Mouse (Mus musculus): ENCODE results near the gene Rasal2. TPM values are rescaled to one million over a fixed set of nuclear protein-coding genes. Genes with fewer than 3 reads are reported as not detected.

Rasal2 gene
- polyA plus RNA-seq, 1 experiment from 2014 or later, result 11.1 TPM

- Histone ChIP-seq H3K9ac (replicated peaks; ENCODE audit: low read length) (no peak overlapping the region), H3K36me3 (replicated peaks; ENCODE audit: control insufficient read depth, insufficient read depth, low read depth, low read length) (no peaks in the 10 kb centered on the region), H3K27ac (replicated peaks; ENCODE audit: low read depth, low read length) (no peak overlapping the region), H3K27me3 (ENCODE audit: control insufficient read depth, insufficient read depth, low read length) (peaks cover 2% of the 10 kb centered on the region; the same call in 1 of the 2 replicates), H3K4me1 (ENCODE audit: control insufficient read depth, insufficient read depth, low read length) (no peaks in the 10 kb centered on the region; the same call in 1 of the 2 replicates), H3K4me2 (ENCODE audit: low read depth, low read length) (no peak overlapping the region), H3K9me3 (replicated peaks; ENCODE audit: control insufficient read depth, low read length) (no peaks in the 10 kb centered on the region), H3K4me3 (ENCODE audit: low read depth, low read length) (no peak overlapping the region)
- DNase-seq (ENCODE audit: low spot score) (no peak), ATAC-seq (replicated peaks; ENCODE audit: insufficient number of reproducible peaks, low FRiP score, low TSS enrichment, low read depth) (no peak)
- WGBS, result 51% methylated on average over 13 of the region's 13 CpGs
Measured at GRCm38 (mm10) chr1:157444632-157445300, 32.4 kb upstream of the Rasal2 start.

GRCm38 (mm10) chr1:157443723-157444561 is 31.5 kb upstream of the Rasal2 start:
- H3K4me1 ChIP-seq (ENCODE audit: control insufficient read depth, insufficient read depth, low read length), result no peaks in the 10 kb centered on the region; the same call in 1 of the 2 replicates
- no peaks in the 10 kb centered on the region for H3K36me3 ChIP-seq (replicated peaks; ENCODE audit: control insufficient read depth, insufficient read depth, low read depth, low read length)
- H3K27ac ChIP-seq (replicated peaks; ENCODE audit: low read depth, low read length), result no peak overlapping the region
- no peaks in the 10 kb centered on the region for H3K9me3 ChIP-seq (replicated peaks; ENCODE audit: control insufficient read depth, low read length)
- H3K27me3 ChIP-seq (ENCODE audit: control insufficient read depth, insufficient read depth, low read length), result no peaks in the 10 kb centered on the region
- H3K9ac ChIP-seq (replicated peaks; ENCODE audit: low read length), result 0 out of 2 replicates have a peak overlapping the region, but pooled peaks have one; percentile 26
- ATAC-seq (replicated peaks; ENCODE audit: insufficient number of reproducible peaks, low FRiP score, low TSS enrichment, low read depth) (no peak), DNase-seq (ENCODE audit: low spot score) (no peak)
- peak overlapping the region; percentile 26; the same call in 1 of the 2 replicates for H3K4me2 ChIP-seq (ENCODE audit: low read depth, low read length)
- no peak overlapping the region for H3K4me3 ChIP-seq (ENCODE audit: low read depth, low read length)
- 29% methylated on average over 19 of the region's 19 CpGs for WGBS

GRCm38 (mm10) chr1:157443026-157443722 is 30.8 kb upstream of the Rasal2 start:
- Histone ChIP-seq H3K4me1 (ENCODE audit: control insufficient read depth, insufficient read depth, low read length) (no peaks in the 10 kb centered on the region; the same call in 1 of the 2 replicates), H3K9ac (replicated peaks; ENCODE audit: low read length) (0 out of 2 replicates have a peak overlapping the region, but pooled peaks have one; percentile 26)
- DNase-seq (ENCODE audit: low spot score), result no peak

GRCm38 (mm10) chr1:157439973-157440641 is 27.7 kb upstream of the Rasal2 start:
- DNase-seq (ENCODE audit: low spot score), result peak; percentile 49
- Histone ChIP-seq H3K9ac (replicated peaks; ENCODE audit: low read length) (no peak overlapping the region), H3K4me3 (ENCODE audit: low read depth, low read length) (no peak overlapping the region), H3K27ac (replicated peaks; ENCODE audit: low read depth, low read length) (no peak overlapping the region), H3K4me1 (ENCODE audit: control insufficient read depth, insufficient read depth, low read length) (no peaks in the 10 kb centered on the region; the same call in 1 of the 2 replicates), H3K27me3 (ENCODE audit: control insufficient read depth, insufficient read depth, low read length) (no peaks in the 10 kb centered on the region), H3K4me2 (ENCODE audit: low read depth, low read length) (peak overlapping the region; percentile 30), H3K9me3 (replicated peaks; ENCODE audit: control insufficient read depth, low read length) (no peaks in the 10 kb centered on the region), H3K36me3 (replicated peaks; ENCODE audit: control insufficient read depth, insufficient read depth, low read depth, low read length) (no peaks in the 10 kb centered on the region)
- ATAC-seq (replicated peaks; ENCODE audit: insufficient number of reproducible peaks, low FRiP score, low TSS enrichment, low read depth), result peak; percentile 74
- 4% methylated on average over 14 of the region's 14 CpGs for WGBS

More at GRCm38 (mm10) chr1:157443026-157443722, 30.8 kb upstream of the Rasal2 start:
- Histone ChIP-seq H3K9me3 (replicated peaks; ENCODE audit: control insufficient read depth, low read length) (no peaks in the 10 kb centered on the region), H3K4me2 (ENCODE audit: low read depth, low read length) (peak overlapping the region; percentile 26; the same call in 1 of the 2 replicates), H3K27ac (replicated peaks; ENCODE audit: low read depth, low read length) (no peak overlapping the region), H3K36me3 (replicated peaks; ENCODE audit: control insufficient read depth, insufficient read depth, low read depth, low read length) (no peaks in the 10 kb centered on the region), H3K27me3 (ENCODE audit: control insufficient read depth, insufficient read depth, low read length) (no peaks in the 10 kb centered on the region), H3K4me3 (ENCODE audit: low read depth, low read length) (no peak overlapping the region)
- no peak for ATAC-seq (replicated peaks; ENCODE audit: insufficient number of reproducible peaks, low FRiP score, low TSS enrichment, low read depth)
- WGBS, result 10% methylated on average over 14 of the region's 14 CpGs

- Histone ChIP-seq H3K9me3 (replicated peaks; ENCODE audit: control insufficient read depth, low read length) (no peaks in the 10 kb centered on the region), H3K4me1 (ENCODE audit: control insufficient read depth, insufficient read depth, low read length) (no peaks in the 10 kb centered on the region; the same call in 1 of the 2 replicates), H3K9ac (replicated peaks; ENCODE audit: low read length) (no peak overlapping the region), H3K4me3 (ENCODE audit: low read depth, low read length) (no peak overlapping the region), H3K4me2 (ENCODE audit: low read depth, low read length) (no peak overlapping the region), H3K36me3 (replicated peaks; ENCODE audit: control insufficient read depth, insufficient read depth, low read depth, low read length) (no peaks in the 10 kb centered on the region), H3K27me3 (ENCODE audit: control insufficient read depth, insufficient read depth, low read length) (no peaks in the 10 kb centered on the region), H3K27ac (replicated peaks; ENCODE audit: low read depth, low read length) (no peak overlapping the region)
- ATAC-seq (replicated peaks; ENCODE audit: insufficient number of reproducible peaks, low FRiP score, low TSS enrichment, low read depth) (no peak), DNase-seq (ENCODE audit: low spot score) (no peak)
- WGBS, result 85% methylated on average over 4 of the region's 4 CpGs
Measured at GRCm38 (mm10) chr1:157439101-157439500, 26.7 kb upstream of the Rasal2 start.

GRCm38 (mm10) chr1:157438290-157438689 is 25.9 kb upstream of the Rasal2 start:
- 93% methylated on average over 2 of the region's 2 CpGs for WGBS
- Histone ChIP-seq H3K4me3 (ENCODE audit: low read depth, low read length) (no peak overlapping the region), H3K27me3 (ENCODE audit: control insufficient read depth, insufficient read depth, low read length) (no peaks in the 10 kb centered on the region), H3K9ac (replicated peaks; ENCODE audit: low read length) (no peak overlapping the region), H3K9me3 (replicated peaks; ENCODE audit: control insufficient read depth, low read length) (no peaks in the 10 kb centered on the region), H3K27ac (replicated peaks; ENCODE audit: low read depth, low read length) (no peak overlapping the region), H3K4me2 (ENCODE audit: low read depth, low read length) (no peak overlapping the region), H3K36me3 (replicated peaks; ENCODE audit: control insufficient read depth, insufficient read depth, low read depth, low read length) (no peaks in the 10 kb centered on the region), H3K4me1 (ENCODE audit: control insufficient read depth, insufficient read depth, low read length) (no peaks in the 10 kb centered on the region; the same call in 1 of the 2 replicates)
- DNase-seq (ENCODE audit: low spot score) (no peak), ATAC-seq (replicated peaks; ENCODE audit: insufficient number of reproducible peaks, low FRiP score, low TSS enrichment, low read depth) (no peak)

- Histone ChIP-seq H3K27ac (replicated peaks; ENCODE audit: low read depth, low read length) (no peak overlapping the region), H3K27me3 (ENCODE audit: control insufficient read depth, insufficient read depth, low read length) (no peaks in the 10 kb centered on the region), H3K4me1 (ENCODE audit: control insufficient read depth, insufficient read depth, low read length) (no peaks in the 10 kb centered on the region; the same call in 1 of the 2 replicates), H3K9me3 (replicated peaks; ENCODE audit: control insufficient read depth, low read length) (no peaks in the 10 kb centered on the region), H3K4me2 (ENCODE audit: low read depth, low read length) (no peak overlapping the region), H3K4me3 (ENCODE audit: low read depth, low read length) (no peak overlapping the region), H3K36me3 (replicated peaks; ENCODE audit: control insufficient read depth, insufficient read depth, low read depth, low read length) (no peaks in the 10 kb centered on the region), H3K9ac (replicated peaks; ENCODE audit: low read length) (no peak overlapping the region)
- 93% methylated on average over 6 of the region's 6 CpGs for WGBS
- ATAC-seq (replicated peaks; ENCODE audit: insufficient number of reproducible peaks, low FRiP score, low TSS enrichment, low read depth) (no peak), DNase-seq (ENCODE audit: low spot score) (no peak)
Measured at GRCm38 (mm10) chr1:157435926-157436325, 23.5 kb upstream of the Rasal2 start.
